Mouse (Mus musculus): ENCODE measurements around the gene Tsn. TPM values are rescaled to one million over a fixed set of nuclear protein-coding genes. Genes with fewer than 3 reads are reported as not detected.

The Tsn gene
- polyA plus RNA-seq (2015; fragmentation: Nextera tagmentation; extraction: Ambion mirVana), result 247 and 267 TPM in 2 replicates

- Histone ChIP-seq H3K9me3 (no peaks in the 10 kb centered on the region), H3K4me1 (peaks cover 4% of the 10 kb centered on the region; the same call in 1 of the 2 replicates), H3K27ac (peak within 1 kb of the TSS; percentile 89), H3K4me3 (replicated peaks) (peak within 1 kb of the TSS; percentile 66), H3K9ac (peak within 1 kb of the TSS; percentile 59), H3K4me2 (peak within 1 kb of the TSS; percentile 67), H3K36me3 (peaks cover 6% of the 10 kb centered on the region), H3K27me3 (replicated peaks) (no peaks in the 10 kb centered on the region)
- ATAC-seq (ENCODE audit: insufficient read depth, low FRiP score, low read depth), result no peak
- 44% methylated on average over 12 of the region's 12 CpGs for WGBS
These were observed at the start of gene Tsn for GRCm38 (mm10) chr1:118311622-118312326. Gene Tsn, minus strand, starts transcription at chr1:118311739.

- no peaks in the 10 kb centered on the region for H3K27me3 ChIP-seq (replicated peaks)
- no peak overlapping the region for H3K9ac ChIP-seq
- H3K36me3 ChIP-seq, result no peaks in the 10 kb centered on the region
- H3K27ac ChIP-seq, result no peak overlapping the region
- no peak overlapping the region for H3K4me2 ChIP-seq
- no peaks in the 10 kb centered on the region for H3K4me1 ChIP-seq
- H3K9me3 ChIP-seq, result no peaks in the 10 kb centered on the region
- 58% methylated on average over 6 of the region's 6 CpGs for WGBS
- no peak overlapping the region for H3K4me3 ChIP-seq (replicated peaks)
- no peak for ATAC-seq (ENCODE audit: insufficient read depth, low FRiP score, low read depth)
These were observed 47.7 kb upstream of the Tsn start for GRCm38 (mm10) chr1:118359071-118359761.

GRCm38 (mm10) chr1:118349922-118350321 lies 38.4 kb upstream of the Tsn start:
- 78% methylated on average over 3 of the region's 3 CpGs for WGBS
- no peak overlapping the region for H3K9ac ChIP-seq
- H3K4me2 ChIP-seq, result no peak overlapping the region
- no peak overlapping the region for H3K4me3 ChIP-seq (replicated peaks)
- H3K9me3 ChIP-seq, result no peaks in the 10 kb centered on the region
- no peak overlapping the region for H3K27ac ChIP-seq
- no peak for ATAC-seq (ENCODE audit: insufficient read depth, low FRiP score, low read depth)
- H3K36me3 ChIP-seq, result no peaks in the 10 kb centered on the region
- no peaks in the 10 kb centered on the region for H3K4me1 ChIP-seq
- H3K27me3 ChIP-seq (replicated peaks), result no peaks in the 10 kb centered on the region

- no peak for ATAC-seq (ENCODE audit: insufficient read depth, low FRiP score, low read depth)
- no peaks in the 10 kb centered on the region for H3K27me3 ChIP-seq (replicated peaks)
- 25% methylated on average over 6 of the region's 6 CpGs for WGBS
- H3K9me3 ChIP-seq, result no peaks in the 10 kb centered on the region
- H3K9ac ChIP-seq, result no peak overlapping the region
- H3K4me2 ChIP-seq, result no peak overlapping the region
- no peak overlapping the region for H3K27ac ChIP-seq
- no peaks in the 10 kb centered on the region for H3K36me3 ChIP-seq
- no peak overlapping the region for H3K4me3 ChIP-seq (replicated peaks)
- no peaks in the 10 kb centered on the region for H3K4me1 ChIP-seq
These were observed 32.3 kb upstream of the Tsn start for GRCm38 (mm10) chr1:118343649-118344435.

GRCm38 (mm10) chr1:118337921-118338320 lies 26.4 kb upstream of the Tsn start:
- H3K4me1 ChIP-seq, result no peaks in the 10 kb centered on the region
- no peak for ATAC-seq (ENCODE audit: insufficient read depth, low FRiP score, low read depth)
- 0 out of 2 replicates have a peak, but pooled peaks cover 3% of the 10 kb centered on the region for H3K36me3 ChIP-seq
- no peak overlapping the region for H3K4me3 ChIP-seq (replicated peaks)
- 71% methylated on average over 5 of the region's 5 CpGs for WGBS
- no peaks in the 10 kb centered on the region for H3K27me3 ChIP-seq (replicated peaks)
- H3K9ac ChIP-seq, result no peak overlapping the region
- no peak overlapping the region for H3K4me2 ChIP-seq
- no peaks in the 10 kb centered on the region for H3K9me3 ChIP-seq
- no peak overlapping the region for H3K27ac ChIP-seq

- Histone ChIP-seq H3K9me3 (no peaks in the 10 kb centered on the region), H3K27me3 (replicated peaks) (no peaks in the 10 kb centered on the region), H3K4me1 (no peaks in the 10 kb centered on the region), H3K36me3 (peaks cover 20% of the 10 kb centered on the region), H3K4me3 (replicated peaks) (no peak overlapping the region), H3K27ac (no peak overlapping the region), H3K4me2 (no peak overlapping the region), H3K9ac (no peak overlapping the region)
- no peak for ATAC-seq (ENCODE audit: insufficient read depth, low FRiP score, low read depth)
These were observed 24.3 kb upstream of the Tsn start for GRCm38 (mm10) chr1:118335847-118336246.

GRCm38 (mm10) chr1:118334749-118335713 lies 23.5 kb upstream of the Tsn start:
- Histone ChIP-seq H3K36me3 (peaks cover 21% of the 10 kb centered on the region), H3K27ac (no peak overlapping the region), H3K4me2 (no peak overlapping the region), H3K27me3 (replicated peaks) (no peaks in the 10 kb centered on the region), H3K9ac (no peak overlapping the region), H3K9me3 (no peaks in the 10 kb centered on the region), H3K4me1 (no peaks in the 10 kb centered on the region), H3K4me3 (replicated peaks) (no peak overlapping the region)
- no peak for ATAC-seq (ENCODE audit: insufficient read depth, low FRiP score, low read depth)
- WGBS, result 83% methylated on average over 9 of the region's 9 CpGs

- Histone ChIP-seq H3K27me3 (replicated peaks) (no peaks in the 10 kb centered on the region), H3K9me3 (no peaks in the 10 kb centered on the region), H3K4me2 (peak within 1 kb of the TSS; percentile 70), H3K9ac (peak within 1 kb of the TSS; percentile 80), H3K36me3 (peaks cover 14% of the 10 kb centered on the region; the same call in 1 of the 2 replicates), H3K4me1 (peaks cover 9% of the 10 kb centered on the region; the same call in 1 of the 2 replicates), H3K4me3 (replicated peaks) (peak within 1 kb of the TSS; percentile 87), H3K27ac (peak within 1 kb of the TSS; percentile 49)
- under 1% methylated on average over 37 of the region's 37 CpGs for WGBS
- peak; percentile 92 for ATAC-seq (ENCODE audit: insufficient read depth, low FRiP score, low read depth)
These were observed 10.2 kb upstream of the Tsn start, which contains the start of gene Nifk for GRCm38 (mm10) chr1:118321661-118322201. Gene Nifk, plus strand, starts transcription at chr1:118321839.

- Histone ChIP-seq H3K4me2 (no peak overlapping the region), H3K27me3 (replicated peaks) (no peaks in the 10 kb centered on the region), H3K9ac (no peak overlapping the region), H3K9me3 (no peaks in the 10 kb centered on the region), H3K27ac (no peak overlapping the region), H3K4me1 (peaks cover 9% of the 10 kb centered on the region; the same call in 1 of the 2 replicates), H3K36me3 (peaks cover 10% of the 10 kb centered on the region; the same call in 1 of the 2 replicates), H3K4me3 (replicated peaks) (no peak overlapping the region)
- WGBS, result 68% methylated on average over 2 of the region's 2 CpGs
- ATAC-seq (ENCODE audit: insufficient read depth, low FRiP score, low read depth), result no peak
These were observed 9.2 kb upstream of the Tsn start for GRCm38 (mm10) chr1:118320696-118321095.

GRCm38 (mm10) chr1:118310780-118311621 lies 538 bp downstream of the Tsn start:
- H3K36me3 ChIP-seq, result peaks cover 11% of the 10 kb centered on the region
- H3K27me3 ChIP-seq (replicated peaks), result no peaks in the 10 kb centered on the region
- peak overlapping the region; percentile 59 for H3K9ac ChIP-seq
- 0% methylated on average over 67 of the region's 67 CpGs for WGBS
- peak overlapping the region; percentile 89 for H3K27ac ChIP-seq
- H3K4me2 ChIP-seq, result peak overlapping the region; percentile 67
- H3K9me3 ChIP-seq, result no peaks in the 10 kb centered on the region
- peaks cover 4% of the 10 kb centered on the region; the same call in 1 of the 2 replicates for H3K4me1 ChIP-seq
- peak overlapping the region; percentile 66 for H3K4me3 ChIP-seq (replicated peaks)
- ATAC-seq (ENCODE audit: insufficient read depth, low FRiP score, low read depth), result peak; percentile 99

Data from stomach, embryonic 15.5 days (tissue).